Comparison of ENCODE assay signal across 21 mouse cellular contexts in genomic region chr3:14390656-14391055, GRCm38 (mm10).
DNase-seq lines count a peak whose midpoint lies in the region; ATAC-seq and TF ChIP-seq lines count a peak whose summit lies in the region.
"Had no signal": no experiment of that assay in that cellular context is flagged by ENCODE, and none has a peak within 500 bp of the region (broad histone marks: within the 10 kb centered on the region; RNA-seq: fewer than 3 reads in every experiment).

No protein-coding gene starts in this region.

- H3K9me3 ChIP-seq in kidney, postnatal 0 days (replicated peaks; ENCODE audit: low read length) = no peaks in the 10 kb centered on the region
- H3K9me3 ChIP-seq: embryonic facial prominence, embryonic 13.5 days; embryonic facial prominence, embryonic 15.5 days; forebrain, embryonic 10.5 days; forebrain, embryonic 12.5 days had no signal

- H3K4me3 ChIP-seq in kidney, adult 2 months (ENCODE audit: insufficient read depth, low read depth, low read length) = no peak overlapping the region
- H3K4me3 ChIP-seq in kidney, postnatal 0 days (replicated peaks; ENCODE audit: low read depth, low read length) = no peak overlapping the region
- H3K4me3 ChIP-seq: embryonic facial prominence, embryonic 13.5 days; embryonic facial prominence, embryonic 15.5 days; erythroblast, embryonic 14.5 days; forebrain, embryonic 10.5 days; forebrain, embryonic 12.5 days had no signal

- H3K36me3 ChIP-seq in kidney, adult 2 months (ENCODE audit: control insufficient read depth, insufficient read depth, low read length) = no peaks in the 10 kb centered on the region
- no peaks in the 10 kb centered on the region for H3K36me3 ChIP-seq in kidney, postnatal 0 days (ENCODE audit: insufficient read depth, low read length)
- H3K36me3 ChIP-seq: embryonic facial prominence, embryonic 13.5 days; embryonic facial prominence, embryonic 15.5 days; forebrain, embryonic 10.5 days; forebrain, embryonic 12.5 days had no signal

- TF ChIP-seq CTCF in kidney, adult 2 months (conservative IDR thresholded peaks at IDR 0.05; ENCODE audit: insufficient read depth, insufficient read length, low read depth, low read length) = no peak
- no peak for TF ChIP-seq CTCF in kidney, postnatal 0 days (IDR thresholded peaks at IDR 0.05; ENCODE audit: low read depth)

- WGBS in kidney, adult 2 months = 28% methylated on average over 1 of the region's 1 CpGs
- WGBS in kidney, postnatal 0 days = 48% methylated on average over 1 of the region's 1 CpGs

- H3K27me3 ChIP-seq in kidney, adult 2 months (replicated peaks; ENCODE audit: control insufficient read depth, insufficient read depth, low read length) = no peaks in the 10 kb centered on the region
- no peaks in the 10 kb centered on the region for H3K27me3 ChIP-seq in kidney, postnatal 0 days (ENCODE audit: insufficient read depth, low read length)
- H3K27me3 ChIP-seq: embryonic facial prominence, embryonic 13.5 days; embryonic facial prominence, embryonic 15.5 days; forebrain, embryonic 12.5 days had no signal

- H3K27ac ChIP-seq in kidney, adult 2 months (ENCODE audit: insufficient read depth, low read depth, low read length) = no peak overlapping the region
- peak overlapping the region; percentile 6; the same call in 1 of the 2 replicates for H3K27ac ChIP-seq in kidney, postnatal 0 days
- H3K27ac ChIP-seq: embryonic facial prominence, embryonic 13.5 days; embryonic facial prominence, embryonic 15.5 days; forebrain, embryonic 10.5 days; forebrain, embryonic 12.5 days had no signal

- no peak overlapping the region for H3K4me2 ChIP-seq in kidney, postnatal 0 days (ENCODE audit: low read length)
- H3K4me2 ChIP-seq: embryonic facial prominence, embryonic 13.5 days; embryonic facial prominence, embryonic 15.5 days; forebrain, embryonic 12.5 days had no signal

- no peak for ATAC-seq in kidney, postnatal 0 days (replicated peaks; ENCODE audit: low FRiP score, low read depth)
- ATAC-seq: forebrain, embryonic 14.5 days; forebrain, embryonic 16.5 days had no signal

- DNase-seq in kidney, adult 2 months = peak; percentile 60
- no peak for DNase-seq in kidney, postnatal 14 days
- no peak for DNase-seq in kidney, postnatal 0 days (ENCODE audit: low spot score)
- DNase-seq in kidney, postnatal 10 days = no peak
- DNase-seq: adrenal gland, adult 2 months; adrenal gland, postnatal 10 days; adrenal gland, postnatal 25 days; cerebellum, adult 11 months; cerebellum, adult 18-20 months; cerebellum, adult 8-10 months; cerebellum, adult 9-11 months; cerebellum, postnatal 14 days; cerebellum, postnatal 36 days; embryo, embryonic 11 days had no signal

- no peak overlapping the region for H3K9ac ChIP-seq in kidney, postnatal 0 days (ENCODE audit: low read depth, low read length)
- H3K9ac ChIP-seq: embryonic facial prominence, embryonic 13.5 days; embryonic facial prominence, embryonic 15.5 days; forebrain, embryonic 12.5 days had no signal

- TF ChIP-seq POLR2A in kidney, adult 2 months (IDR thresholded peaks at IDR 0.05; ENCODE audit: low read depth, low read length) = no peak

- H3K4me1 ChIP-seq in kidney, adult 2 months (ENCODE audit: control insufficient read depth, insufficient read depth, low read length) = peaks cover 4% of the 10 kb centered on the region; the same call in 1 of the 2 replicates
- no peaks in the 10 kb centered on the region for H3K4me1 ChIP-seq in kidney, postnatal 0 days (replicated peaks; ENCODE audit: insufficient read depth, low read length)
- H3K4me1 ChIP-seq: embryonic facial prominence, embryonic 13.5 days; embryonic facial prominence, embryonic 15.5 days; forebrain, embryonic 10.5 days; forebrain, embryonic 12.5 days had no signal
